ENCODE assay signal across 17 mouse cellular contexts in the genomic region with DNA sequence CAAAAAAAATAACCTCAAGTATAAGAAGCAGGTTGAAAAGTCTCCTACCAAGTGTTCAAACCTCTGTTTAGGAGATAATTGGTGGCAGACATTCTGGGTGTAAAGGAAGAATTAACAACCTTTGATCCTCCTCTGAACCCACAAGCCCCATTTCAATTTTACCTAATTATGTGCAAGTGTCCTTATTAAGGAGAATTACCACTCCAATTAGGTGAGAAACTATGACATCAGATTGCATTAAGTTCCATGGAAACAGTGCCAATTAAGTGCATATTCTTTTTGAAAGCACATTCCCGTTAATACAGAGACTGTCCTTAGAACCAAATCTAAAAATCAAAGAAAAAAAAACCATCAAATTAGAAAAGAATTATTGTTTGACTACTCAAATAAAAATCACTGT.
"Had no signal": no experiment of that assay in that cellular context is flagged by ENCODE, and none has a peak within 500 bp of the region (broad histone marks: within the 10 kb centered on the region; RNA-seq: fewer than 3 reads in every experiment).

No protein-coding gene starts in this region.

- H3K9ac ChIP-seq: limb, embryonic 12.5 days; limb, embryonic 15.5 days; liver, embryonic 14.5 days; liver, postnatal 0 days; lung, embryonic 14.5 days; stomach, embryonic 15.5 days had no signal

- ATAC-seq: liver, postnatal 0 days; lung, postnatal 0 days had no signal

- H3K9me3 ChIP-seq: limb, embryonic 12.5 days; limb, embryonic 15.5 days; stomach, embryonic 15.5 days had no signal

- H3K4me2 ChIP-seq: limb, embryonic 12.5 days; limb, embryonic 15.5 days; liver, embryonic 11.5 days; lung, embryonic 14.5 days; stomach, embryonic 15.5 days had no signal

- H3K4me3 ChIP-seq: limb, embryonic 12.5 days; limb, embryonic 15.5 days; stomach, embryonic 15.5 days had no signal

- H3K36me3 ChIP-seq: limb, embryonic 12.5 days; limb, embryonic 15.5 days; stomach, embryonic 15.5 days had no signal

- DNase-seq: kidney, adult 9 months; kidney, postnatal 14 days; kidney, postnatal 4 days; left cerebral cortex, postnatal 4 days; liver, postnatal 0 days; lung, embryonic 14.5 days; midbrain, embryonic 14.5 days; right cerebral cortex, postnatal 25 days; spleen, adult 18-20 months; thymus, postnatal 25 days had no signal

- H3K27ac ChIP-seq: limb, embryonic 12.5 days; limb, embryonic 15.5 days; liver, embryonic 14.5 days; macrophage; stomach, embryonic 15.5 days had no signal

- H3K4me1 ChIP-seq: limb, embryonic 12.5 days; limb, embryonic 15.5 days; stomach, embryonic 15.5 days had no signal

- H3K27me3 ChIP-seq: limb, embryonic 12.5 days; limb, embryonic 15.5 days; stomach, embryonic 15.5 days had no signal
